Mouse (Mus musculus): ENCODE data around the gene Zap70. TPM values are rescaled to one million over a fixed set of nuclear protein-coding genes. Genes with fewer than 3 reads are reported as not detected.
"Not testable (repeated sequence)": the region's sequence is repeated elsewhere in the genome, so short reads cannot be mapped to it uniquely, and the experiment has no call there.

Gene Zap70
- total RNA-seq, 1 experiment from 2014 or later = 0.58 TPM

DNA sequence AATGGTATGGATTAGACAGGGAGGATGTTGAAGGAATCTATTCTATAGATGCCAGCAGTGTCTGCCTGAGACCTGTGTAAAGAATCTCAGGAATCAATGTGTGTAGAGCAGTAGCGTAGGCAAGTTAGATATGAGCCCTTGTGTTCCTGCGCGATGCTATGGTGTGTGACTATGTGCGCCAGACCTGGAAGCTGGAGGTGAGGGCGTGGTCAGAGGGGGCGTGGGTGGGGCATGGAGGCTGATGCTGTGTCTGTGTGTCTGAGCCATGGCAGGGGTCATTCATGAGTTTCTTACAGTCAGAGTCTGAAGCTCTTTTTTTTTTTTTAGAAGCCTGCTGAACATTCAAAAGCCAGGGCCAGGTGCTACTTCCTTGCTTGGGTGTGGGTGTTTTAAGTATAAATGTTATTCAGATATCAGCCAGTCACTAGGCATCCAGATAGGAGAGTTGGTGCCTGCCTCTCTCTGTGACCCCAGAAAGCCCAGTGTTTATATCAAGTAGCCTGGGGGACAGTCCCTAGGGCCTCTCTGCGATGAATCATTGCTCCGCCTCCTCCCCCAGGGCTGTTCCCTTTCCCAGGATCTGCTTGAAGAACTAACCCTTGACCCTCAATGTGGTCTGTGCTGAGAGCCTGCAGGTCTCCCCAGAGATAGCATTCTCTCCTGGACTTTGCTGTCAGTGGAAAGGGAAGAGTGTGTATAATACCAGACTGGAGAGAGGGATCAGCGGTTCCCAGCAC lies 10.8 kb downstream of the Zap70 start:
- DNase-seq = no peak

DNA sequence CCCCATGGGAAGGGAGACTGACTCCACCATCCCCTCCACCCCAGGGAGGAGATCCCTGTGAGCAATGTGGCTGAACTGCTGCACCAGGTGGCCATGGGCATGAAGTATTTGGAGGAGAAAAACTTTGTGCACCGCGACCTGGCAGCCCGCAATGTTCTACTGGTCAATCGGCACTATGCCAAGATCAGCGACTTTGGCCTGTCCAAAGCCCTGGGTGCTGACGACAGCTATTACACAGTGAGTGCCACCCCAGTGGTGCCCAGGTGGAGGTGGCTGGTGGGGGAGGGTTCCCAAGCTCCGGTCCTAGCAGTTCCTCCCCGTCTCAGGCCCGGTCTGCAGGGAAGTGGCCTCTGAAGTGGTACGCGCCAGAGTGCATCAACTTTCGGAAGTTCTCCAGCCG lies 19.2 kb downstream of the Zap70 start:
- no peak for DNase-seq

DNA sequence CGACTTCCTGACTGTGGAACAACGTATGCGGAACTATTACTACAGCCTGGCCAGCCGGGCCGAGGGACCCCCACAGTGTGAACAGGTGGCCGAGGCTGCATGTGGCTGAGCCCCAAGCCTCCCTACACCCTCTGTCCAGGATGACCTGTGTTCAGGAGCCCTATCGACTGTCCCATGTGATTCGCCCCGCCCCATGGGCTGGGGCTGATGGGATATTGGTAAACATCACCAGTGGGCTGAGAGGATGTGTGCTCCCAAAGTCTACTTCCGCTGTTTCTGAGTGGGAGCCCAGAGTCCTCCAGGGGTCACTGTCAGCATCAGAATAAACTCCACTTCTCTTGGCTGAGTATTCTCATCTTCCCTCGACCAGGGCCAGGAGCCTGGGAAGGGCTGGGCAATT lies 20.9 kb downstream of the Zap70 start:
- no peak for DNase-seq

DNA sequence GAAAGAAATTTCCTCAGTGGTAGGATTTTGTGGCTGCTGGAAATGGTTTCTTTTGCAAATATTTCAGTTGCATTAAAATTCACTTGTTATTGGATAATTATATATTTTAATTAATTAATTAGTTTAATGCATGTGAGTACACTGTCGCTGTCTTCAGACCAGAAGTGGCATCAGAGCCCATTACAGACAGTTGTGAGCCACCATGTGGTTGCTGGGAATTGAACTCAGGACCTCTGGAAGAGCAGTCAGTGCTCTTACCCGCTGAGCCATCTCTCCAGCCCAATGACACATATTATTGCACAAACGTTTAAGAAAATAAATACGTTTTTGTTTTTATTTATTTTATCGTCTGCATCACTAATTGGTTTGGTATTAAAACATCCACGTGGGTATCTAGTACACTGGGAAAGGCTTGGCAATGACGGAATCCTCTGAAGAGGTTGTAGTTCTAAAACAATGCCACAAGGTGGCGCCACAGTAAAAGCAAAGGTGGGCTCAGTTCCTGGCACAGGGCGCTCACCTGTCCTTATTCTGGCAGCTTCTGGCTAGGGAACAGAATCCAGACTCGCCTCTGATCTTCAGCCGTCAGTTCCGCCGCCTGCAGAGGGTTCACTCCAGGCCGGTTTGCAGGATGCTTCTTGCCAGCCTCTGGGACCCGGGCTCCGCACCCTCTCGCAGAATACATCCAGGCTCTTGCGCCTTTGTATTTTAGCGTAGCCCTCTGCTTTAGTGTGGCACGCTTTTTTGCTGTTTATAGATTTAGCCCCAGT lies 23.0 kb downstream of the Zap70 start:
- DNase-seq = peak; percentile 70

DNA sequence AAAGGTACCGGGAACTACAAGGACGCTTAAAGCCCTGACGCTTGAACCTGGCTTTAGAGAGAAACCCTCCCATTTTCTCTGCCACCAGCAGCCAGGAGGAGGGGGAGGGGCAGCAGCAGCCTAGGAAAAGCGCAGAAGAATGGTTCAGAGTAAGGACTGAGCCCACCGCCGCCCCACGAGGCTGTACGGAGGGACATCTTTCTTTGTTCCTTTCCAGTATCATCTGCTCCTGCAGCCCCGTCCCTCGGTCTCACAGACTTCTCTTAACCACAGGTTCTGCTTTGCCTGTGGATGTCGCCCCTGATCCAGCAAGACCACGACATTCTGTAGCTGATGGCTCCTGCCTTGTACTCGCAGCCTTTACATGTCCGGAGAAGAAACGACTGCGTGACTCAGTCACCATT lies 23.6 kb downstream of the Zap70 start:
- peak; percentile 35 for DNase-seq

DNA sequence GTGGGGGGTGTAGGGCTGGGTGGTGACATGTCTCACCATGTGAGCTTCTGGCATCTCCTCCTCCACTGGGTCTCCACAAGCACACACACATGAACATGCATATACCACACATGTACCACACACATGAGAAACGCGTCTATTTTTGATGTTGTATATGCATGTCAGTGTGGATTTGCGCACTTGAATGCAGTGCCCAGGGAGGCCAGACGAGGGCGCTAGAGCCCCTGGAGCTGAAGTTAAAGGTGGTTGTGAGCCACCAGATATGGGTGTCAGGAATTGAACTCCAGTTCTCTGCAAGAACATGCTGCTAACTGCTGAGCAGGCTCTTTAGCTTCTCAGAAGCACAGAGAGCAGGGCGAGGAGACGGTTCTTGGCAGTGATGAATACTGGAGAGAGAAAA lies 24.8 kb downstream of the Zap70 start:
- no peak for DNase-seq

DNA sequence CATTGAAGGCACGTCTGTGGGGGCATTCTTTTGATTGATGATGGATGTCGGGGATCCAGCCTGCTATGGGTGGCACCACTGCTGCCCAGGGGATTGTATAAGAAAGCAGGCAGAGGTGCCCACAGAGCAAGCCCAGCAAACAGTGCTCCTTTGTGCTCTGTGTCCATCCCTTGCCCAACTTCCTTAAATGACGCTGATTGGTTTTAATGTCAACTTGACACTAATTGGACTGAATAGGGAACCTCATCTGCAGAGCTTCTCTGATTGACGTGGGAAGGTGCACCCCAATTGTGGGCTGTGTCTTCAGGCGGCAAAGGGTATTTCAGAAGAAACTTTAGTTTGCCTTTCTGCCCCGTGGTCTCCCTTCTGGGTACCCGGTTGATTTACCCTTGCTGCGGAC lies 27.8 kb downstream of the Zap70 start:
- no peak for DNase-seq

DNA sequence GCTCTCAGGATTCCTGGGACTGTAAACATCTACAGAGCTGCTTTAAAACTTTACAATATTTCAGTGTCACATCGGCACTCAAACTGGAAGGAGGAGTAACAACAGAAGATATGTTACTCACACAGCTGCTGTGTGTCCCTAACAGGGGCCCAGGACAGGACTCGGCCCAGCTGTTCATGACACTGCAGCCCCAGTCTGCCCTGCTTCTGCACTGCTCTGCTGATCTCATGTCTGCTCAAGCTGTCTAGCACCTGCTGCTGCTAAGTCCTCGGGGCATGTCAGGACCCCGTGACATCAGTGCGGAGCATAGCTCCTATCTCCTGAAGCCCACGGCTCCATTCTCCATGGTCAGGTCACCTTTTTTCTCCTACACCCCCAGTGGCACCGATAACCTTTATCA lies 35.1 kb downstream of the Zap70 start:
- DNase-seq = no peak

DNA sequence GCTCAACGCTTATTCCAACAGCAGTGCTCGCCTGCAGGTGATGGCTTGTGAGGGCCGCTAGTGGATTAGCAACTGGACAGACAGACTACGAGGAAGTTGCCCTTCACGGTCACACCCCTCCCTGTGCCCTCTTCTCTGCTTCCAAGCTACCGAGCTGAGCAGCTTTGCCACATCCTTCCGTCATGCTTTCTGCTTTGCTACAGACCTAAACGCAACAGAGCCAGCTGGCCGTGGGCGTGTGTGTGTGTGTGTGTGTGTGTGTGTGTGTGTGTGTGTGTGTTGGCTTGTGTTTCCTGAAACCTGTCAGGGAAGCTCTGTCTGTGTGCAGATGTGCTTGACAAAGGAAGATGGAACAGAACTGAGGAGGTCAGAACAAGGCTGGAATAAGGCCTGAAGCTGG lies 35.9 kb downstream of the Zap70 start:
- no peak for DNase-seq

DNA sequence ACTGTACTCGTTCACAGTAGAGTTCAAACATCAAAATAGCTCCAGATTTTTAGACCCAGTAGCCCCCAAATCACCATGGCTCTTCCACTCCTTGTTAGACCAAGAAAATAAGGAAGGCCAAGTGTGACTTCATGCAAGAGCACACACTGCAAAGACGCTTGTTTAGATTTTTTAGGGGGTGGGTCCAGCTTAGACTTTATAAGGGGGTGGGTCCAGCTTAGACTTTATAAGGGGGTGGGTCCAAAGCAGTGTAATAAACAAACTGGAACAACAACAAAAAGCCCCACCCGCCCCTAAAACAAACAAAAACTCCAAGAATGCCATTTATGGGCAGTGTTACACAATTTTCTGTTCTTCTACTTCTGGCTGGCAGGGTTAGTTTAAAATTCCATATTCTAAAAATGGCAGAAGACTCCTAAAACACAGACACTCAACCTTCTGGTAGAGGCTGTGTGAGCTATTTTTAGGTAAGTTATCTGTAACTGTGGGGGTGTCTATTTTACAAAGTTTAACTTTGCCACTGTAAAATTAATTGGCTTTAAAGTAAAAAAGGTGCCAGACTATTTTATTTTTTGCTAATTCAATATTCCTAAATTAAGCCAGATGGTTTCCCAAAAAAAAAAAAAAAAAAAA lies 38.9 kb downstream of the Zap70 start:
- no peak for DNase-seq

DNA sequence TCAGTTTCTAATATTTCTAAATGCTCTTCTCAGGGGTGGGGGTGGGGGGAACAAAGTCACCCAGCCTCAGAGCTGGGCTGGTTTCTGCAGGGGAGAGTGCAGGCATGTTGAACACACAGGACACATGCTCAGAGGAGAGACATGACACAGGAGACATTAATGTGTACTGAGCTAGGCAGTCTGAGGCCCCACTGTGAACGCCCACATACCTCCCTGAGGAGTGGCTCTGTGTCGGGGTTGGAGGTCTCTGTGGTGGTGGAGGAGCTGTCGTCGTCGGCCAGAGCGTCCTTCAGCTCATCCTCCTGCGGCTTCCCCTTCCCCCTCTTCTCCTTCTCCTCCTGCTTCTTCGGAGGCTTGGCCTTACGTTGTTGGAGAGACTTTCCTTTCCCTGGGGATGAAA lies 42.7 kb downstream of the Zap70 start:
- no peak for DNase-seq

DNA sequence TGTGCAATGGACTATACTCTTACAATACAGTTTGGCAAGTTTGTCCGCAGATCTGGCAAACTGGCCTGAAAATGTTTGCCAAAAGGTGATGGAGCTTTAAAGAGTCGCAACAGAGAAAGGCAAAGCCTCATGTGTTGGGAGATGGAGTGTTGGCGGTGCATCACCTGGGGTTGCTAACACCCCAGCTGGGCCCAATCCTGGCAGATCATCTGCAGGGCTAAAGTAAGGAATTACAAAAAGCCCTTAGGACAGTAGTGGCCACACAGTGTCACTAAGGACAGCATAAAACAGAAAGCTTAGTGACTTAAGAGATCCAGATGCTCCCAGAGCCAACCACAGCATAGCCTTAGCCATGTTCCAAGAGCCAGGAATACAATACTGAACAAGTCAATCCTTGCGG lies 43.2 kb downstream of the Zap70 start:
- no peak for DNase-seq

DNA sequence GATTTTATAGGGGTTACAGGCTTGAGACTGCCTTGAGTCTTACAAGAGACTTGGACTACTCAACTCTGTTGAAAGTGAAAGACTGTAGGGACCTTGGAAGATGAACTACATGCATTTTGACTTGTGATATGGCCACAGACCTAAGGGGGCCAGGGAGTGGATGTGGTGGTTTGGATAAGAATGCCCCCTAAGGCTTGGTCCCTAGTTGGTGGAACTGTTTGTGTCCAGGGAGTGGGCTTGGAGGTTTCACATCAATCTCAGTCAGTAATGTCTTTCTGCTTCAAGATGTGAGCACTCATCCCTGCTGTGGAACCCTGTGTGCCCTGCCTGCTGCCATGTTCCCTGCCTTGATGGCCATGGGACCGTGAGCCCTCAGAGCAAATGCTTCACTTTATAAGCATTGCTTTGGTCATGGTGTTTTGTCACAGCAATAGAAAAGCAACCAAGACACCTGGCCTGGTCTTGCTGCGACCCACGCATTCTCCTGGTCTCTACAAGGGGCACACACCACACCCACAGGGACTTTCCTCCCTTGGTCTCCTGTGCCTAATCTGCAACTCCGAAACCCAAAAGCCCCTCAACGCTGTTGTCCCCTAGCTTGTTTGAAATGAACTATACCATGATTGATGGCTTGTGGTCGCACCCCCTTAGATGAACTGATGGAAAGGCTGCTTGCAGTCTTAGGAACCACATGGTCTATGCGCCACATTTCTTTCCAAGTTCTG lies 44.7 kb downstream of the Zap70 start:
- no peak for DNase-seq

DNA sequence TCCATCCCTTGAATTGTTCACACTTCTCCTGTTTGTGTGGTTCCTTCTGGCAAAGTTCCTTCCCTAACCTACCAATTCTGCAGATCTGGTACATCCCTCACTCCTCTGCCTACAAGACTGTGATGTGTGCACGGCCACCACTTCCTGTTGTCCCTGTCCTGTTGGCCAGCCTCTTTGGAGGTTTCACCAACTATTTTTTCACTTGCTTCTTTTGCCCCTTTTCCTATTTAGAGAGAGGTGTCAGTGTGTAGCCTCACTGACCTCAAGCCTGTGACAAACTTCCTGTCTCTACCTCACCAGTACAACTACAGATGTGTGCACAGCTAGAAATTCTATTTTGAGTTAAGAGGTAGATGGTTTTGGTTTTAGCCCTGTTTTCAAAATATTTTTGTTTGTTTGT lies 45.5 kb downstream of the Zap70 start:
- no peak for DNase-seq

DNA sequence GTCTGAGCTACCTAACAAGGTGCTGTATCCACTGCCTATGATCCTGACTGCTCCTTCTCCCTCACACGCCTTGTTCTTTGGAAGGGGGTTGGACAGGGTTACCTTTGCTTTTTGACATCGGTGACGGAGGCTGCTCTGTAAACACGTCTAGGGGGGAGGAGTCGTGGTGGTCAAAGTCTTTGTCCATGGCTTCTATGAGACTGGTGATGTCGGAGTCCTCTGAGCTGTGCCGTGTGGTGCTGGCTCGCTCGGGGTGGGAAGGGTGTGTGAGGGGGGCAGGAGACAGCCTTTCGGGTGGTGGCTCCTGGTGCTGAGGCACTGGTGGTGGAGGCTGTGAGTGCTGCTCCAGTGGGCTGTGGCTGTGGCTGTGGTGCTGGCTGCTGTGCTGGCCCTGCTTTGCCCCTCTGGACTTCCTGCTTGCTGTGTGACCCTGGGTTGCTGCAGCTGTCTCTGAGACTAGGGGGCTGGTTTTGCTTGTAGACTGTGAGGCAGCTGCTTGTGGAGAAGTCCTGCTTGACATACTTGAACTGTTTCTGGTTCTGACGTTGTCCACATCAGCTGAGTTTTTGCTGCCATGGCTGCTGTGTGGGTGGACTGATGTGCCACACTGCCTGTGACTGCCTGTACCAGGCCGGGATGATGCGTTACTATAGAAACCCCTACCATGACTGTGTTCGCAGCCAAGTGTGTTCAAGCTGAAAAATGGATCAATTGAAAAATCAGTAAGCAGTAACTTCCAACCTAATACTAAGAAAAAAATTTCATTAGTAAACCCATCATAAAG lies 46.4 kb downstream of the Zap70 start:
- no peak for DNase-seq

DNA sequence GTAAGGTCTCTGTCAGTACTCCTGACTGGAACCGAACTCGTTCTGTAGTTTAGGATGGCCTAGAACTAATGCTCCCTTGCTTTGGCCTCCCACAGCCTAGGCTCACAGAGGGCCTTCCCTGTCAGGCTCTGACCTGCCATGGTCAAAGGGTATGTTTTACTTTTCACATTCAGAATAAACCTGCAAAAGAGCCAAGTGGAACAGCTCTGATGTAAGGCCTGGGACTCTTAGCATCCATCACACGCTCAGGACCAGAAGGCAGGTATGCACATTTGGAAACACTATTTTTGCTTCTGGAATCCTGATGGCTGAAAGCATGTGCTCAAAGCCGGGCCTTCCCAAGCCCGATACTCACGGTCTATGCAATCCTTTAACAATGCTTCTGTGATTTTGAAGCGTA lies 50.2 kb downstream of the Zap70 start:
- DNase-seq = no peak

DNA sequence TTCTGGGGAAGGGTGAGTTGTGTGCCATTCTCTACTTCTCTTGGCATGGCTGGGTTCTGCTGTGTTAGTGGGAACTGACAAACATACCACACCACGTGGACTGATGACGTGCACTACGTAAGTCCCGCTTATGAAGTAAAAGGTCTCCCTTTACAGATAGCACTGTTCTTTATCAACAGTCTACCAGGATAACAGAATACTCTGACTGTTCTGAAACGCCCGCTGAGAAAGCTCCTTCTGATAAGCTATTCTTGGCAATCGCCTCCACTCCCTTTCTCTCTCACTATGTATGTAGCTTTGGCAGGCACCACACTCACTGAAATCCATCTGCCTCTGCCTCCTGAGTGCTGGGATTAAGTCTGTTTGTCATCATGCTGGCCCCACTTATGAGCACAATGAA lies 51.8 kb downstream of the Zap70 start:
- DNase-seq = no peak

DNA sequence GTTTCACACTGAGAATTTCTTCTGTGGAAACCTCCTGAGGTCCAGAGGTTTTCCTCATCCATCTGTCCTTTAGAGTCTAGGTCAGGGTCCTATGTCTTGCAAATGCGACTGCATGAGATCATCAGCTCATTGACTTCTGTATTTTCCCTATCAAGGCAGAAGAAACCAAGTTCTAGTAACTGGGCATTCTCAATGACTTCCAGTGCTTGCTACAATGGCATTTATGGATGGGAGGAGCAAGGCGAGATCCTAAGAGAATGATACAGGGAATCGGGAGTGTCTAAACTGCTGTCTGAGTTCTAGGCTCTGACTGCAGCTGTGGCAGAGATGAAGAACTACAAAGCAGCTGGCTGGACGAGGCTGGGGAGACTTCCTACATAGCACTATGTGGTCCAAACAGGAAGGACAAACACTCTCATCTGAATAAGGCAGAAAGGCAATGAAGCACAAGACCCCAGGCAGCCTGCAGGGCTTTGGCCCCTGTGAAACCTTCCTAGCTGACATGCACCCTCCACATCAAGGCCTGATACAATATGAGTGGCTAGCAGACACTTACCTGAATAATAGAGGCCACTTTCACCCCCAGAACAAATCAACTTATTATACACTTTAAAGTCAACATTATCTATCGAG lies 52.8 kb downstream of the Zap70 start:
- DNase-seq = no peak

DNA sequence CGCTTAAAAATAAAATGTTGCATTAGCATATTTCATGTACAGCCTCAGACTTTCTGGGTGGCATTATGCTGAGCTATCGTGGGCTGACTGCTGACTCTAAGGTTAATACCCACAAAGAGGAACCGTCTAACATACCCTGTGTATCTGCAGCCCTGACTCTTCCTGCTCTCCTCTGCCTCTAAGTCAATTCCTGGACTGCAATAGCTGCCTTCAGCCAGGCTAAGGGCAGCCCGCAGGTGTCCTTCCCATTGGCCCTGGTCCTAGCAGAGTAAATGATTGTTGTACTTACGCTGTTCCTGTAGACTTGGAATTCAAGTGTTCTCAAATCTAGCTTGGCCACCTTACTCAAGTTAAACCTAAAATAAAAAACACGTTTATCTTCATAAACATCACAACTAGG lies 53.6 kb downstream of the Zap70 start:
- DNase-seq = no peak

DNA sequence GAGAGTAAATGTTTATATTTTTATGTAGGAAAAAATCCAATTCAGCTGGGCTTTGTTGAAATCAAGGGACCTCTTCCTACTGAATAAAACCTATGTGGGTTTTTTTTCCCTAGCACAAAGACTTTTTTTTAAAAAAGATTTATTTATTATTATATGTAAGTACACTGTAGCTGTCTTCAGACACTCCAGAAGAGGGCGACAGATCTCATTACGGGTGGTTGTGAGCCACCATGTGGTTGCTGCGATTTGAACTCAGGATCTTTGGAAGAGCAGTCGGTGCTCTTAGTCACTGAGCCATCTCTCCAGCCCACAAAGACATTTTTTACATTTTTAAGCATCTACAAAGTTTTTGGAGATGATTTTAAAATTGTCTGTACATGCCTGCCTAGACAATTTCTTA lies 60.3 kb downstream of the Zap70 start:
- DNase-seq = not testable (repeated sequence)

DNA sequence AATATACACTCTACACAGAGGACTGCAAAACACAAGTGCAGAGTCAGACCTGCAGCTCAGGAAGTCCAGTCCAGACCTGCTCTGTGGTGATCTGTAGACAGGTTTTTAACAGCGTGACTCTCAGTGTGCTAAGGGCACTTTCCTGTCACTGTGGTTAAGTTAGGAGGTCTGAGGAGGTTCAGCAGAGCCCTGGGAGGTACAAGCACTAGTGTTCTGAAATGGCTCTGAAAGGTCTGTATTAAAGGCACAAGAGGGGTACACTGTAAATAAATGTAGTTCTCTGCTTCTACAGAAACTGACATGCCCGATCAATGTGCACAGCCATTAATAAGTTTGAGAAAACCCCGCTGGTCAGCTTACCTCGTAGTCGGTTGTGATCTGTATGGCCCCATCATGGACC lies 62.8 kb downstream of the Zap70 start:
- DNase-seq = no peak
